Mouse (Mus musculus): ENCODE data around the gene Spata25.

The Spata25 gene

GRCm38 (mm10) chr2:164783926-164784581 is 44.3 kb downstream of the Spata25 start:
- in situ Hi-C loops (cut with MboI) = no loop called here

DNA sequence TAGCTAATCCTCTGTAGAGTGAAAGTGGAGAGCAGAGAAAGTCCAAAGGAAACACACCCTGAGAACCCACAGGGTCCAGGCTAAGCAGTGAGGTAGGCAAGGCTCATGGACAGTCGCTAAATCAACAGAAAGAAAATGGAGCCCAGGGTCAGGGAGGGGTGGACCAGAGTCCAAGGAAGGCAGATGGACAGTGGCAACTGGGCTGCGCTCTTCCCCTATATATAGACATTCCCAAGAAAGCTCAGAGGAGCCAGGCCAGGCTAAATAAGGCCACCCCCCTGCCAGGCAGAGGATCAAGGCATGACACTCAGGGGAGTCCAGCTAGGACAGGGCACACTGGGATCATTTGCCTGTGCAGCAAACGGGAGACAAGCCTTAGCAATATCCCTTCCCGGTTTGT is 46.5 kb downstream of the Spata25 start:
- in situ Hi-C loops (cut with MboI) = no loop called here

DNA sequence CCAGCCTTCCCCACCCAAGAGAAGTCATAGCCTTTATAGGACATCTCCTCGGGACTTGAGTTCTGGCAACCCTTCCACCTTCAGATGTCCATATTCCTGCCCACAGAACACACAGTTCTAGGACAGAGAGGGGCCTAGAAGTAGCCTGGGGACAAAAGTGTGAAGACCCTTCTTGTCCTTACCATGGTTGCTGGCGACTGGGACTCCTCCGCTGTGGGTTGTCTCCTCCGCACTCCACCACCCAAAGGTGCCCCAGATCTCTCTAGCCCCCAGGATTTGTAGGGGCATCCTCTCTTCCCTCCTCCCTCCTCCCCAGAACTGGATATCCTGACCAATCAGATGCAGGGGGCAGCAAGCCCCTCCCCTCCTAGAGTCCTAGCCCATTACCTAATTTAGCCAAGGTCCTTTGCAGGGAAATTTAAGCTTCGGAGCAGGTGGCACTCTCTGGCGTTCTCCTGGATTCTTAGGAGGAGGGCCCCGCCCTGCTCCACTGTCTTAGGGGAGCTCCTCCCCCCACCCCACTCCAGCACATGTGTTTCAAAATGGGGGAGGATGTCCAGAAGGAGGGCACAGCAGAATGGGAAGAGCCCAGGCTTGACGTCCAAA is 48.8 kb downstream of the Spata25 start, which contains the start of gene Tnnc2:
Gene Tnnc2, minus strand, starts transcription at position 487 of the 606 bp plus-strand sequence.
- in situ Hi-C loops (cut with MboI) = no loop called here

DNA sequence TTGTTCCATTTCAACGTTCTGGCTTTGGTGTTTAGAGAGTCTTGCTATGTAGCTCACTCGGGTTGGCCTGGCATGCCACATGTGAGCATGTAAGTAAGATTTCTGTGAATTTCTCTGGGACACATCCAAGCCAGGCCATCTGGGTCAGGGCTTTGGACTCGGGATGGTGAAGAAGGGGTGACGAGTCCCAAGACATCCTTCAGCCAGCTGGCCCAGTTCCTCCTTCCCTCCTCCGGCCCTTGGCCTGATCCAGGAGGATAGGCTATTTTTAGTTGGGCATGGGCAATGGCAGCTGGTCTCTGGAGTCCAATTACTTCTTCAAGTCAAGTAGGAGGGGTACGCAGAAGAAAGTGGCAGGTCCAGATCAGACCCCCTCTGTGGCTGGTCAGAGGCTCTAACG is 49.5 kb downstream of the Spata25 start:
- in situ Hi-C loops (cut with MboI) = no loop called here

GRCm38 (mm10) chr2:164778015-164778287 is 50.4 kb downstream of the Spata25 start:
- in situ Hi-C loops (cut with MboI) = no loop called here

DNA sequence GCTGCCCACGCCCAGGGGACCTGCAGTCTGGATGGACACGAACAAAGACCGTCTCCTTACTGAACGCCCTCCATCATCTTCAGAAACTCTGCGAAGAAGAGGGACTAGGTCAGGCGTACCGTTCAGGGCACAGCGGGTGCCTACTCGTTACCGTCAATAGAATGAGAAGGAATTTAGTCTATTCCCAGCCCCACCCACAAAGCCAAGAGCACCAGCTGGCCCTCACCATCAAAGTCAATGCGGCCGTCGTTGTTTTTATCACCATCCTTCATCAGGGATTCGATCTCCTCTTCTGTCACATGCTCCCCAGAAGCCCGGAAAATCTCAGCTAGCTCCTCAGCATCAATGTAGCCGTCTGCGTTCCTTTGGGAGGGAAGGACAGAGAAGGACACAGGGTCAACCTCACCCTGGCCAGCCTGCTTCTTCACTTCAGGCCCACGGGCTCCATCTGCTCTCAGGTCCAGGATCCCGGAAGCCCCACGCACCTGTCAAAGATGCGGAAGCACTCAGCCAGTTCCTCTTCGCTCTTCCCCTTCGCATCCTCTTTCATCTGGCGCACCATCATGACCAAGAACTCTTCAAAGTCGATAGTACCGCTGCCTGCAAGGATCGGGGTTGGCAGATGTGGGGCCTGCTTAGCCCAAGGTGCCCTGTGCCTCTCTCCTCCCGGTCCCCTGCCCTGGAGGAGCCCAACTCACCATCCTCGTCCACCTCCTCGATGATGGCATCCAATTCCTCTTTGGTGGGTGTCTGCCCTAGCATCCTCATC is 50.9 kb downstream of the Spata25 start:
- in situ Hi-C loops (cut with MboI) = no loop called here

DNA sequence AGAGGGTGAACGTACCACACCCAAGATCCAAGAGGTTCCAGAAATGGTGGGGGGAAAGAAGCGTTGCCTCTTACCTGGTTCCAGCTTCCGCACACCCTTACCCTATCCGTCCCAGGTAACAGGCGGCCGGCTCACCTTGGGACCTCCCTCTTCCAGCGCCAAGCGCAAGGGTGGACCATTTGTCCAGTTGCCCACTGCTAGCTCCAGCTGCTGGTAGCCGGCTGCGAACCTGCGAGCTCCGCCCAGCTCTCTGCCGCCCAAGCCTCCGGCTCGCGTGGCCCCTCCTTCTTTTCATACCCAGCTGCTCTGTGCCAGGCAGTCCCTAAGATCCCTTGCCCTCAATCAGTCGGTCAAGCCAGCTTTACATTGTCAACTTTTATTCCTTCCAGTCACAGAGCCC is 51.5 kb downstream of the Spata25 start:
- in situ Hi-C loops (cut with MboI) = no loop called here
